Mouse (Mus musculus) lung, adult 2 months (tissue): ENCODE results near the gene Nrxn3. TPM values are rescaled to one million over a fixed set of nuclear protein-coding genes. Genes with fewer than 3 reads are reported as not detected.
A peak's percentile ranks its signal among the peaks of the same experiment; 100 is the strongest.

Experiments
- DNase-seq: peaks from one replicate; pipeline ENCODE4 v3.0.0; 2022
- H3K4me1 ChIP-seq: fragments of 200-500 bp; 2 replicates; pipeline ENCODE4 v1.6.1; 2011; ENCODE audit warnings: low read length; ENCODE audit not compliant: control insufficient read depth, insufficient read depth
- H3K4me3 ChIP-seq: fragments of 200-500 bp; replicated peaks from 2 replicates; pipeline ENCODE3; 2011; ENCODE audit warnings: low read depth, mild to moderate bottlenecking, control low read depth, low read length; ENCODE audit errors: extremely low read depth
- CTCF ChIP-seq: fragments of 200-500 bp; IDR thresholded peaks from 2 replicates; pipeline ENCODE4 v1.5.1; 2011; ENCODE audit warnings: mild to moderate bottlenecking, low read length, control low read depth; ENCODE audit not compliant: insufficient read depth
- POLR2A ChIP-seq: fragments of 200-500 bp; IDR thresholded peaks from 2 replicates; pipeline ENCODE4 v1.6.1; 2011; ENCODE audit warnings: low read depth, mild to moderate bottlenecking, control low read depth, low read length, borderline replicate concordance; ENCODE audit errors: extremely low read depth
- WGBS: fragments of 180-500 bp; shearing (Covaris S2); methylation state at CpG from one replicate; pipeline ENCODE4 v1.1.7; 2018; 5-methylcytosine and 5-hydroxymethylcytosine counted together
- polyA plus RNA-seq: library from polyadenylated mRNA; depleted of rRNA; stranded (reverse); fragments of >200 nt; gene quantifications from 2 replicates; pipeline ENCODE4 v1.2.3, GENCODE M21; 2012

Gene Nrxn3
- polyA plus RNA-seq, 1 experiment = 0.30 TPM

DNA sequence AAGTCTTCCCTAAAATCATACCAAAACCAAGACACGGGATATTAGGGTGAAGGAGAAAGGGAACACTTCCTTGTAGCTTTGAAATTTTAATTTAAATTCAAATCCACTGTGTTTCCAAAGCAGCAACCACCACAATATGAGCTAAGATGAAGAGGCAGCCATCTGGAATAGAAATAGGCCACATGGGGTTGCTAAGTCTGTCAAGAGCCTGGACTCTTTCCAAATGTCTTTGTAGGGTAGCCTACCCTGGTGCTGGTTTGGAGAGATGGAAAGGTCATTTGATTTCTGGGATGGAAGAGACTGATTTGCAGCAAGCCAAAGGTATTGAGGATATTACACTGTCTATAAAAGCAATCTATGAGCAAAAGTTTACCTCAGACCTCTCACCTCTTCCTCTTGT is 539.6 kb downstream of the Nrxn3 start:
- H3K4me3 ChIP-seq = no peak overlapping the region
- no peaks in the 10 kb centered on the region for H3K4me1 ChIP-seq
- no peak for DNase-seq
- WGBS = 47% methylated on average over 1 of the region's 1 CpGs
- TF ChIP-seq POLR2A (no peak), CTCF (no peak)

DNA sequence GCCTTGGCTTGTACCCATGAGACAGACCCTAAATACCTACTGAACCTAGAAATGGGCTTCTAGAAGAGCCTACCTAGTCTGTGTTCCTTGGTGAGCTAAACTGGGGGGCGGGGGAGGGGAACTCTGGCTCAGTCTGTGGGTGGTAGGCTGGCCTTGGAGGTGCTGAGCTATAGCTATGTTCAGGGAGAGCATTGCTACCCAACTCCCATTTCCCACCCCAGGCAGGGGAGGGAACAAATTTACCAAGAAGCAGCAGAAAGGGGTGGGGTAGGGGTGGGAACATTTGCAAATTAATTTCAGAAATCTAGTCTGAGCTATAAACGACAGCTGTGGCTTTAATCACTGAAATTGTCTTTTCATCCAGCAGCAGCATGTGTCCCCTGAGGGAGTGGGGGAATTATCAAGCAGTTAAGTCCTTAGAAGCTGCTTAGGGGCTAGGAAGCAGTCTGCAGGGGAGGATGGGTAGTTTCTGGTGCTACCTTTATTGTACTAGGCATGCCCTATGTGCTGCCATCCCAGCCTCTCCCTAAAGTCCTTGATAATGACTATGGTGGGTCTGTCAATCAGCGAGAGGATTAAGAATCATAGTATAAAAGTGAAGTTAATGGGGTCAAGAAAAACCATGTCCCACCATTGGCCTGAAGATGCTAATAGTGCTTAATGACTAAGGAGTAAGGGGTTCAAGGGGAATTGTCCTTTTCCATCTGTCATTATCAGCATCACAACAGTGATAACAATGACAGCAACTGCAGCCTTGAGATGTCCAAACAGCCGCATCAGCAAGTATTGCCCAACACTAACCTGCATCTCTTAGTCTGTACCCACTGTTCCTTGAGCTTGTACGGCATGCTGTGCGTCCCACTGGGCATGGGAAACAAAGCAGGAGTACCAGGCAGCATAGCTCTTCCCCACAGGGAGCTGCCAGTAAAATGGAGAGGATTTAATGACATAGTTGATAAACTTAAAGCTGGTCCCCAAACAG is 560.0 kb downstream of the Nrxn3 start:
- no peaks in the 10 kb centered on the region for H3K4me1 ChIP-seq
- WGBS = 69% methylated on average over 6 of the region's 6 CpGs
- no peak overlapping the region for H3K4me3 ChIP-seq
- no peak for DNase-seq
- no peak for TF ChIP-seq POLR2A
- TF ChIP-seq CTCF = no peak

DNA sequence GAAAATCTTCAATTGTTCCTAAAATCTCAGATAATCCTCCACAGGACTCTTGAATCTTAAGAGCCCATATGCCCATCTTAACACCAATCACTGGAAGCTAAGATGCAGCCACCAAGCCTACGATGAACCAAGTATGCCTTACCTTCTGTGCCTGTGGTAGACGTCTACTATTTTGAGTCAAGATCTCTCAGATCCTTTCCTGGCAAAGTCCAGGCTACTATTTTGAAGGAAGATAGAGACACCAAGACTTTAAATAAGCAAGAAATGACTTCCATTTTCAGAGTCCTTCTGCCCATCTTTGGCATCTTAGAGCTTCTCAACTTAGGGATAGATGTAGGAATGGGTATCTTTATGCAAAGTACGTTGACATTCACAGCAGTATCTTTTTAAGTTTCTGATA is 561.7 kb downstream of the Nrxn3 start:
- 85% methylated on average over 3 of the region's 3 CpGs for WGBS
- no peak for TF ChIP-seq POLR2A
- TF ChIP-seq CTCF = no peak
- no peak overlapping the region for H3K4me3 ChIP-seq
- no peak for DNase-seq
- no peaks in the 10 kb centered on the region for H3K4me1 ChIP-seq

DNA sequence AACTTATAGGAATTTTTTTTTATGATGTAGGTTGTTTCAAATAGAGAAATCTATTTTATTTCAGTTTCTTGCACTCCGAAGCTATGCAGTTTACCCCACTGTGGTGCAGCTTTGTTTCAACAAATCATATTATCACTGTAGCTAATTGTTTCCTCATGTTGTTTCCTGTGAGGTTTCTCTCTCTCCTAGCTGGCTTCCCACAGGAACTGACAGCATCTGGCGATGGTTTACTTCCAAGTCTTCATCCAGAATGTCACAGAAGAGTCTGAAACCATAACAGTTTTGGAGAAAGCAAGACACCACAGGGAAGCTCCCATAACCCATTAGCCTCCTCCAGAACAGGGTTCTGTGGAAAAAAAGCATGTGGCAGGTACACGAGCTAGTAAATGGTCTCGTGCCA is 564.4 kb downstream of the Nrxn3 start:
- Histone ChIP-seq H3K4me1 (no peaks in the 10 kb centered on the region), H3K4me3 (no peak overlapping the region)
- TF ChIP-seq CTCF (no peak), POLR2A (no peak)
- WGBS = 49% methylated on average over 4 of the region's 4 CpGs
- no peak for DNase-seq

DNA sequence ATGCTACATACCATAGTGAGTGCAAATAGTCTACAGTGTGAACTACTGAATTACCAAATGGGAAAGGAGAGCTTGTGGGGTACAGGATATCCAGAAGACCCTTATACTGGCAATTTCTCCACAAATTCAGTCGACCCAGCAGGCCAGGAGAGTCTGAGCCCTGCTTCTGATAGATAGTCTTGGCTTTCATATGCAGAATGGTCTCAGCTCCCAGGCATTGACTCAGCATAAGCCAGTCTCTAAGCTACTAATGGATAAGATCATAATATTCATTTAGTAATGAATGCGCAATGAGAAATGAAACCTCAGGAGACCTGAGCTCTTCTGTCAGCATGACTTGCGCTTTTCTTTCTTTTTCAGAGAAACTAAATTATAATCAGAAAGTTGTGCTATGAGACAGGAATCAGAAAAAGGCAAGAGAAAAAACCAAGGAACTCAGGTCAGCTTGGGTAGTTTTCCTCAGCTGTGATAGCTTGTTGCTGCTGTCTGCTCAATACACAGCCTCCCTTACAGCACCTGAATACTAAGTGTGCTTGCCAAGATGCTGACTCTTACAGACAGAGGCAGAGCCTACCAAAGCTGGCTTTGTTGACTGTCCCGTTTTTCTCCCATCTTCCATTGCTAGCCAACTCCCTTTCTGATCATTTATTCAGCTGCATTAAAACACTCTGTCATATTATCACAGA is 567.1 kb downstream of the Nrxn3 start:
- H3K4me3 ChIP-seq = no peak overlapping the region
- H3K4me1 ChIP-seq = no peaks in the 10 kb centered on the region
- 71% methylated on average over 4 of the region's 4 CpGs for WGBS
- no peak for TF ChIP-seq CTCF
- TF ChIP-seq POLR2A = no peak
- DNase-seq = no peak

DNA sequence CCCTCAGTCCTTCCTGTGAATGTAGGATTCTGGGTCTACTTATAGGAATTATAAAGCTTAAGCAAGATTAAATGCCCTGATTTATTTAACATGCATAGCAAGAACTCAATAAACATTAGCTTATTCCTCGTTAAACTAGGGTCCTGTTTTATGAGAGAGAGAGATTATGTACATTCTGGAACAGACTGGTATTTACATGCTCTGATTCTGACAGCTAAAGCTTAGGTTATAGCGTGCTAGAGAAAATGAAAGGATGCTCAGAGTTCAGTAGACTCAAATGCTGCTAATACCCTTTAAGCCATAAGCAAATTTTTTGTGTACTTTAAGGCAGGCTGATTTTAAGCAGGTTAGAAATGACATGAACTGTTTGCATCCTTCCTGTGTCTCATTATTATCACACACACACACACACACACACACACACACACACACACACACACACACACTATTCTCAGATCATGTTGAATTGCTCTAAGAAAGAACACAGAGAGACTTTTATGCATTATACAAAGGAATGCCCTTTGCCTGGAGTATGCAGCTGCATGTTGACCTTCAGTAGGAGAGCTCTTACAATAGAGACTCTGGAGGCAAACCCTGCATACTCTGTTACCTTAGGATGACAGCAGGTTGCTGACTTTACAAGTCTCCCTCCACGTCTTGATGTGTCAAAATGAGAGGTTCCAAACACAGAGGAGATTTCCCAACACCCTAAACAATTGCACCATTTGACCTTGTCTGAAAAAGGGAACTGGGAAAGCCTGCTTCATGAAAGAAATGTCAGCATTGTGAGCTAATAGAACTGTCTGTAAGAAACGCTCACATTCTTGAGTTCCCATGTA is 568.3 kb downstream of the Nrxn3 start:
- Histone ChIP-seq H3K4me3 (no peak overlapping the region), H3K4me1 (no peaks in the 10 kb centered on the region)
- 38% methylated on average over 4 of the region's 4 CpGs for WGBS
- no peak for DNase-seq
- TF ChIP-seq CTCF (no peak), POLR2A (no peak)

DNA sequence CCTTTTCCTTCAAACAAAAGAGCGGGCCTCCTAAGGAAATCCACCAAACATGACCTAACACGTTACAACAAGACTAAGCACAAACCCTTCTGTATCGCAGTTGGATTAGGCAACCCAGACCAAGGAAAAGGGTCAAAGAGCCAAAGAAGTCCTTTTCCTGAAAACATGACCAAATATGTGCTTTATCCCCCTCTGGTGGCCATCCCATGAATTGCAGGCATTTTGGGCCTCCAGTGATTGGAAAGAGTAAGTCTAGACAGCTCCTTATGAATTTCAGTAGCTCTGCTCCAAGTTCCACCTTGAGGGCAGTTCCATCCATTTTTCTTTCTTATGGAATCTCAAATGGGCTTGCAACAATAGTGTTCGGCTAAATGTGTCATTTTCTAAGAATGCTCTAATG is 579.3 kb downstream of the Nrxn3 start:
- no peak overlapping the region for H3K4me3 ChIP-seq
- TF ChIP-seq POLR2A (no peak), CTCF (0 out of 2 replicates have a peak, but pooled peaks have one; percentile 10)
- H3K4me1 ChIP-seq = no peaks in the 10 kb centered on the region
- 36% methylated on average over 4 of the region's 4 CpGs for WGBS
- peak; percentile 36 for DNase-seq

DNA sequence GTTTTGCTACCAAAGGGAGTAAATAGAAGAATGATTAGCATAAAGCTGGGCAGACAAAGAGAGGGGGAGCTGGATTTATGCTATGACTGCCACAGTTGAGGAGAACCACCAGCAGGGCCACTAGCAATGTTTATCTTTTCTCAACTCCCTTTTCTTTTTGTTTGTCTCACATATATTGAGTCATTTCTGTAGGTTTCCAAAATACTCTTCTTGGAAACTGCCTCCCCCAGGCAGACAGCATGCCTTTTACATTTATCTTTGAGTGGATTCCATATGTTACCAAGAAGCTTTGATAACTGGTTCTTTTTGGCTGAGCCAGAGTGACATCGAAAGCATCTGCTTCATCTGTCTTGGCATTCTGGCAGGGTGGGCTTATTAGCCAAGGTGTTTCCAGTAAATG is 587.5 kb downstream of the Nrxn3 start:
- Histone ChIP-seq H3K4me3 (no peak overlapping the region), H3K4me1 (no peaks in the 10 kb centered on the region)
- TF ChIP-seq CTCF (no peak), POLR2A (no peak)
- 90% methylated on average over 1 of the region's 1 CpGs for WGBS
- no peak for DNase-seq

DNA sequence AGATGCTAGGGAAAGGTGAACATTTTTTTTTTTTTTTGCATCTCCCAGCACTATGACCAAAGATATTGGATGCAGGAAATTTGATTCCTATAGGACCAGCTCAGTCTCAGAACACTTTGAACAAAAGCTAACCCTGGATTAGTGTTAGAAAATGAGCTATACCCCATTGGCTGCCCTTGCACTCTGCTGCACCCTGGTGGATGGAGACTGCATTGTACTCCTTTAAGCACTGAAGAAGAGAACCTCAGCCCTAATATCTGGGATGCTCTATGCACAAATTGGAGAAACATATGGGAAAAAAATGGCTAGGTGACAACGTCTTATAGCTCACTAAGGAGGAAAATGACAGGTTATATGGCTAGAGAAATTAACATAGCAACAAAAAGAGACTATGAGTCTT is 589.9 kb downstream of the Nrxn3 start:
- 12% methylated on average over 1 of the region's 1 CpGs for WGBS
- H3K4me3 ChIP-seq = no peak overlapping the region
- DNase-seq = no peak
- TF ChIP-seq CTCF (peak; percentile 44), POLR2A (no peak)
- no peaks in the 10 kb centered on the region for H3K4me1 ChIP-seq
